Mouse (Mus musculus) liver, embryonic 14.5 days (tissue): ENCODE measurements around the gene Selenon.

Experiments used
- CTCF ChIP-seq: IDR thresholded peaks from 2 replicates; pipeline ENCODE4 v1.5.1; 2016; ENCODE audit warnings: antibody characterized with exemption, low read depth, control low read depth
- EP300 ChIP-seq: IDR thresholded peaks from 2 replicates; pipeline ENCODE4 v1.6.1; 2016; ENCODE audit warnings: antibody characterized with exemption, low read depth

DNA sequence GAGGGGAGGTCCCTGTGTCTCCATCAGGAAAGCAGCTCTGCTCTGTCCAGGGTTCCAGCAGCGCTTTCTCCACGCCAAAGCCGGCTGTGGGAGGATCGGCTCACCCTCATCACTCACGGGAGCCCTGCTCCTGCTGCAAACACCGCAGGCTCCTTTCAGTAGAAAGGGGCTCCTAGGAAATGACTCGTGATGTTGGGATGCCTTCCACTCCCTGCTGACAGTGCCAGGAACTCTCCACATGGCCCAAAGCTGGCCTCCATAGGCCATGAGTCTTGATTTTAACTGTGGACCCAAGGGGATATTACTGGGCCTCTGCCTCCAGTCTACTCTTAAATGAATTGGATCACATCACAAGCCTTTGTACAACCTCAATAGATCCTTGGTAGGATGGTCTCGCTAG is 17.9 kb upstream of the Selenon start:
- no peak for TF ChIP-seq CTCF
- TF ChIP-seq EP300, result no peak
